Mouse (Mus musculus) hindbrain, embryonic 11.5 days (tissue): ENCODE measurements at regions not wholly inside any gene's neighbourhood (a gene's known extent, or its start where the extent isn't known, plus 50 kb on each side); places are given as distances from the start of the nearest gene placed in this dataset.

Source experiments
- ATAC-seq: fragments of 200-750 bp; cut with Nextera tagmentation; 2 replicates; pipeline ENCODE4 v1.8.0; 2017; ENCODE audit warnings: mild to moderate bottlenecking, moderate TSS enrichment, moderate library complexity; ENCODE audit not compliant: low FRiP score
- DNase-seq: peaks from one replicate; pipeline ENCODE4 v3.0.0-alpha.2; 2015; ENCODE audit warnings: low spot score
- H3K27ac ChIP-seq: fragments of 300-500 bp; sonication (generic); 2 replicates; pipeline ENCODE4 v1.5.1; 2014; ENCODE audit warnings: mild to moderate bottlenecking, low read depth, low read length
- H3K27me3 ChIP-seq: fragments of 300-500 bp; sonication (generic); 2 replicates; pipeline ENCODE4 v1.6.1; 2014; ENCODE audit warnings: mild to moderate bottlenecking, low read length, moderate library complexity, mixed read lengths; ENCODE audit not compliant: control insufficient read depth, insufficient read depth
- H3K36me3 ChIP-seq: fragments of 300-500 bp; sonication (generic); 2 replicates; pipeline ENCODE4 v1.6.1; 2014; ENCODE audit warnings: mild to moderate bottlenecking, low read length, moderate library complexity, mixed read lengths; ENCODE audit not compliant: control insufficient read depth, insufficient read depth
- H3K4me1 ChIP-seq: fragments of 300-500 bp; sonication (generic); replicated peaks from 2 replicates; pipeline ENCODE4 v1.6.1; 2014; ENCODE audit warnings: low read length, mixed read lengths; ENCODE audit not compliant: control insufficient read depth, insufficient read depth
- H3K4me2 ChIP-seq: fragments of 300-500 bp; sonication (generic); replicated peaks from 2 replicates; pipeline ENCODE4 v1.6.1; 2014; ENCODE audit warnings: mild to moderate bottlenecking, low read depth, low read length
- H3K4me3 ChIP-seq: fragments of 300-500 bp; sonication (generic); 2 replicates; pipeline ENCODE4 v1.5.1; 2014; ENCODE audit warnings: low read depth, low read length
- H3K9ac ChIP-seq: fragments of 300-500 bp; sonication (generic); 2 replicates; pipeline ENCODE4 v1.6.1; 2014; ENCODE audit warnings: low read depth, low read length
- H3K9me3 ChIP-seq: fragments of 300-500 bp; sonication (generic); 2 replicates; pipeline ENCODE4 v1.6.1; 2016; ENCODE audit warnings: low read length; ENCODE audit not compliant: control insufficient read depth
- WGBS: fragments of 180-500 bp; shearing (Covaris S2); extraction: QIAGEN DNeasy Blood & Tissue Kit; methylation state at CpG from one replicate; pipeline ENCODE4 v1.1.7; 2014; 5-methylcytosine and 5-hydroxymethylcytosine counted together

GRCm38 (mm10) chr9:42196552-42196951, 67.5 kb downstream of the Sc5d start:
- Histone ChIP-seq H3K36me3 (no peaks in the 10 kb centered on the region), H3K27ac (no peak overlapping the region), H3K27me3 (no peaks in the 10 kb centered on the region), H3K4me3 (no peak overlapping the region), H3K9ac (no peak overlapping the region), H3K4me2 (no peak overlapping the region), H3K9me3 (no peaks in the 10 kb centered on the region), H3K4me1 (no peaks in the 10 kb centered on the region)
- ATAC-seq, result no peak
- DNase-seq, result no peak
- WGBS, result 64% methylated on average over 4 of the region's 4 CpGs

- ATAC-seq (no peak), DNase-seq (no peak)
- Histone ChIP-seq H3K4me1 (no peaks in the 10 kb centered on the region), H3K4me3 (no peak overlapping the region), H3K4me2 (no peak overlapping the region), H3K9me3 (no peaks in the 10 kb centered on the region), H3K27me3 (no peaks in the 10 kb centered on the region), H3K36me3 (no peaks in the 10 kb centered on the region), H3K9ac (no peak overlapping the region), H3K27ac (no peak overlapping the region)
- 82% methylated on average over 6 of the region's 6 CpGs for WGBS
These were observed 67.9 kb downstream of the Sc5d start for GRCm38 (mm10) chr9:42196110-42196509.

GRCm38 (mm10) chr9:42195651-42196050, 68.4 kb downstream of the Sc5d start:
- no peak overlapping the region for H3K4me3 ChIP-seq
- 79% methylated on average over 8 of the region's 8 CpGs for WGBS
- no peak overlapping the region for H3K4me2 ChIP-seq
- no peaks in the 10 kb centered on the region for H3K4me1 ChIP-seq
- H3K36me3 ChIP-seq, result no peaks in the 10 kb centered on the region
- no peak overlapping the region for H3K27ac ChIP-seq
- H3K27me3 ChIP-seq, result no peaks in the 10 kb centered on the region
- ATAC-seq (no peak), DNase-seq (no peak)
- H3K9ac ChIP-seq, result no peak overlapping the region
- no peaks in the 10 kb centered on the region for H3K9me3 ChIP-seq

- 83% methylated on average over 6 of the region's 6 CpGs for WGBS
- no peak for ATAC-seq
- no peak for DNase-seq
- H3K4me2 ChIP-seq, result no peak overlapping the region
- no peak overlapping the region for H3K9ac ChIP-seq
- no peak overlapping the region for H3K27ac ChIP-seq
- no peaks in the 10 kb centered on the region for H3K9me3 ChIP-seq
- H3K4me1 ChIP-seq, result no peaks in the 10 kb centered on the region
- no peak overlapping the region for H3K4me3 ChIP-seq
- H3K27me3 ChIP-seq, result no peaks in the 10 kb centered on the region
- H3K36me3 ChIP-seq, result no peaks in the 10 kb centered on the region
These were observed 69.1 kb downstream of the Sc5d start for GRCm38 (mm10) chr9:42194939-42195338.

GRCm38 (mm10) chr9:42194176-42194575, 69.9 kb downstream of the Sc5d start:
- Histone ChIP-seq H3K9ac (no peak overlapping the region), H3K4me2 (no peak overlapping the region), H3K27me3 (no peaks in the 10 kb centered on the region), H3K4me3 (no peak overlapping the region), H3K4me1 (no peaks in the 10 kb centered on the region), H3K9me3 (no peaks in the 10 kb centered on the region), H3K36me3 (no peaks in the 10 kb centered on the region), H3K27ac (no peak overlapping the region)
- no peak for ATAC-seq
- no peak for DNase-seq
- 56% methylated on average over 2 of the region's 2 CpGs for WGBS

GRCm38 (mm10) chr9:42192967-42193733, 69.1 kb upstream of the Sorl1 start:
- no peak overlapping the region for H3K4me3 ChIP-seq
- DNase-seq (no peak), ATAC-seq (no peak)
- no peak overlapping the region for H3K4me2 ChIP-seq
- H3K36me3 ChIP-seq, result no peaks in the 10 kb centered on the region
- H3K27me3 ChIP-seq, result no peaks in the 10 kb centered on the region
- no peak overlapping the region for H3K27ac ChIP-seq
- no peaks in the 10 kb centered on the region for H3K4me1 ChIP-seq
- H3K9ac ChIP-seq, result no peak overlapping the region
- WGBS, result 64% methylated on average over 12 of the region's 12 CpGs
- no peaks in the 10 kb centered on the region for H3K9me3 ChIP-seq

- Histone ChIP-seq H3K4me2 (no peak overlapping the region), H3K36me3 (no peaks in the 10 kb centered on the region), H3K9ac (no peak overlapping the region), H3K4me3 (no peak overlapping the region), H3K4me1 (no peaks in the 10 kb centered on the region), H3K27ac (no peak overlapping the region), H3K9me3 (no peaks in the 10 kb centered on the region), H3K27me3 (no peaks in the 10 kb centered on the region)
- ATAC-seq, result no peak
- WGBS, result 81% methylated on average over 6 of the region's 6 CpGs
- DNase-seq, result no peak
These were observed 63.5 kb upstream of the Sorl1 start for GRCm38 (mm10) chr9:42187371-42188228.

- H3K36me3 ChIP-seq, result no peaks in the 10 kb centered on the region
- H3K9ac ChIP-seq, result no peak overlapping the region
- H3K4me3 ChIP-seq, result no peak overlapping the region
- no peak for DNase-seq
- 90% methylated on average over 3 of the region's 3 CpGs for WGBS
- no peak overlapping the region for H3K27ac ChIP-seq
- H3K4me2 ChIP-seq, result no peak overlapping the region
- ATAC-seq, result no peak
- H3K4me1 ChIP-seq, result no peaks in the 10 kb centered on the region
- no peaks in the 10 kb centered on the region for H3K27me3 ChIP-seq
- no peaks in the 10 kb centered on the region for H3K9me3 ChIP-seq
These were observed 60.1 kb upstream of the Sorl1 start for GRCm38 (mm10) chr9:42184104-42184635.
